Comparison of ENCODE assay signal across 8 mouse cellular contexts in genomic region chr11:54866119-54867048, GRCm38 (mm10). TPM values are rescaled to one million over a fixed set of nuclear protein-coding genes. Genes with fewer than 3 reads are reported as not detected.
DNase-seq lines count a peak whose midpoint lies in the region; ATAC-seq and TF ChIP-seq lines count a peak whose summit lies in the region.

Gene Hint1, plus strand, starts transcription at chr11:54866383.

- H3K79me3 ChIP-seq in C2C12 (ENCODE audit: low read depth), result peaks cover 32% of the 10 kb centered on the region

- no peaks in the 10 kb centered on the region for H3K27me3 ChIP-seq in C2C12 (ENCODE audit: control insufficient read depth, insufficient read depth, insufficient read length)
- H3K27me3 ChIP-seq in heart, embryonic 10.5 days (ENCODE audit: insufficient read depth, poor library complexity, severe bottlenecking), result no peaks in the 10 kb centered on the region
- no peaks in the 10 kb centered on the region for H3K27me3 ChIP-seq in kidney, embryonic 15.5 days
- H3K27me3 ChIP-seq in limb, embryonic 15.5 days, result no peaks in the 10 kb centered on the region
- no peaks in the 10 kb centered on the region for H3K27me3 ChIP-seq in midbrain, postnatal 0 days (ENCODE audit: insufficient read depth, low read length)

- peak within 1 kb of the TSS; percentile 97 for H3K9ac ChIP-seq in kidney, embryonic 15.5 days
- peak within 1 kb of the TSS; percentile 92 for H3K9ac ChIP-seq in limb, embryonic 15.5 days
- peak within 1 kb of the TSS; percentile 98 for H3K9ac ChIP-seq in midbrain, postnatal 0 days (replicated peaks; ENCODE audit: low read length, poor library complexity, severe bottlenecking)

- under 1% methylated on average over 107 of the region's 107 CpGs for WGBS in heart, embryonic 10.5 days
- WGBS in kidney, embryonic 15.5 days, result under 1% methylated on average over 106 of the region's 107 CpGs
- WGBS in limb, embryonic 15.5 days, result under 1% methylated on average over 81 of the region's 107 CpGs
- WGBS in midbrain, postnatal 0 days, result under 1% methylated on average over 94 of the region's 107 CpGs

- ATAC-seq in kidney, embryonic 15.5 days (replicated peaks; ENCODE audit: low FRiP score), result peak; percentile 84
- peak; percentile 82 for ATAC-seq in limb, embryonic 15.5 days (ENCODE audit: insufficient number of reproducible peaks, low FRiP score, low TSS enrichment, low read depth)
- peak; percentile 84 for ATAC-seq in midbrain, postnatal 0 days (ENCODE audit: low FRiP score)

- TF ChIP-seq POLR2A in embryonic fibroblast, embryonic 13.5 days (IDR thresholded peaks at IDR 0.05; ENCODE audit: low read depth, low read length), result peak; percentile 91

- peak within 1 kb of the TSS; percentile 84 for H3K4me3 ChIP-seq in C2C12 (ENCODE audit: insufficient read depth, poor library complexity, severe bottlenecking)
- peak within 1 kb of the TSS; percentile 92 for H3K4me3 ChIP-seq in embryonic fibroblast, embryonic 13.5 days (ENCODE audit: insufficient read depth, low read length)
- peak within 1 kb of the TSS; percentile 92 for H3K4me3 ChIP-seq in heart, embryonic 10.5 days
- peak within 1 kb of the TSS; percentile 68 for H3K4me3 ChIP-seq in kidney, embryonic 15.5 days (replicated peaks)
- H3K4me3 ChIP-seq in limb, embryonic 15.5 days, result peak within 1 kb of the TSS; percentile 89
- H3K4me3 ChIP-seq in midbrain, postnatal 0 days (ENCODE audit: low read depth, low read length), result peak within 1 kb of the TSS; percentile 92

- peaks cover 15% of the 10 kb centered on the region; the same call in 1 of the 2 replicates for H3K4me1 ChIP-seq in embryonic fibroblast, embryonic 13.5 days (ENCODE audit: control insufficient read depth, insufficient read depth, low read length)
- H3K4me1 ChIP-seq in heart, embryonic 10.5 days, result peaks cover 20% of the 10 kb centered on the region
- peaks cover 41% of the 10 kb centered on the region for H3K4me1 ChIP-seq in kidney, embryonic 15.5 days
- H3K4me1 ChIP-seq in limb, embryonic 15.5 days, result peaks cover 11% of the 10 kb centered on the region
- peaks cover 8% of the 10 kb centered on the region; the same call in 1 of the 2 replicates for H3K4me1 ChIP-seq in midbrain, postnatal 0 days (ENCODE audit: insufficient read depth, low read length)

- DNase-seq in brain, adult 2 months (ENCODE audit: low read depth, low spot score), result peak; percentile 95
- DNase-seq in heart, embryonic 10.5 days (ENCODE audit: low spot score), result peak; percentile 93
- DNase-seq in midbrain, postnatal 0 days (ENCODE audit: low spot score), result peak; percentile 95
- peak; percentile 92 for DNase-seq in spleen, postnatal 10 days (ENCODE audit: low spot score in 2 of 2)

- H3K36me3 ChIP-seq in C2C12 (ENCODE audit: control insufficient read depth, insufficient read depth), result peaks cover 35% of the 10 kb centered on the region
- H3K36me3 ChIP-seq in heart, embryonic 10.5 days, result peaks cover 30% of the 10 kb centered on the region
- peaks cover 20% of the 10 kb centered on the region for H3K36me3 ChIP-seq in kidney, embryonic 15.5 days
- H3K36me3 ChIP-seq in limb, embryonic 15.5 days, result peaks cover 22% of the 10 kb centered on the region
- peaks cover 10% of the 10 kb centered on the region for H3K36me3 ChIP-seq in midbrain, postnatal 0 days (ENCODE audit: insufficient read depth, low read length)

- H3ac ChIP-seq in C2C12 (ENCODE audit: control insufficient read depth, insufficient read length, low read depth), result peak within 1 kb of the TSS; percentile 99

- peaks cover 44% of the 10 kb centered on the region for H3K79me2 ChIP-seq in C2C12 (ENCODE audit: control insufficient read depth, insufficient read depth)

- H3K9me3 ChIP-seq in heart, embryonic 10.5 days, result no peaks in the 10 kb centered on the region
- no peaks in the 10 kb centered on the region for H3K9me3 ChIP-seq in kidney, embryonic 15.5 days (replicated peaks)
- H3K9me3 ChIP-seq in limb, embryonic 15.5 days, result no peaks in the 10 kb centered on the region
- no peaks in the 10 kb centered on the region for H3K9me3 ChIP-seq in midbrain, postnatal 0 days (ENCODE audit: low read length)

- peak; percentile 19 for TF ChIP-seq CTCF in C2C12 (IDR thresholded peaks at IDR 0.05; ENCODE audit: control insufficient read depth, insufficient read depth, insufficient read length)
- no peak for TF ChIP-seq CTCF in embryonic fibroblast, embryonic 13.5 days (IDR thresholded peaks at IDR 0.05; ENCODE audit: borderline replicate concordance, insufficient read depth, low read length)
- peak; percentile 44 for TF ChIP-seq CTCF in midbrain, postnatal 0 days (IDR thresholded peaks at IDR 0.05)

- peak within 1 kb of the TSS; percentile 72 for H3K27ac ChIP-seq in embryonic fibroblast, embryonic 13.5 days (ENCODE audit: insufficient read depth, low read length)
- H3K27ac ChIP-seq in heart, embryonic 10.5 days, result peak within 1 kb of the TSS; percentile 98
- H3K27ac ChIP-seq in kidney, embryonic 15.5 days, result peak within 1 kb of the TSS; percentile 90
- H3K27ac ChIP-seq in limb, embryonic 15.5 days, result peak within 1 kb of the TSS; percentile 89
- peak within 1 kb of the TSS; percentile 89 for H3K27ac ChIP-seq in midbrain, postnatal 0 days (ENCODE audit: low read depth, low read length)

- peak within 1 kb of the TSS; percentile 65 for H3K4me2 ChIP-seq in kidney, embryonic 15.5 days
- H3K4me2 ChIP-seq in limb, embryonic 15.5 days, result peak within 1 kb of the TSS; percentile 53
- peak within 1 kb of the TSS; percentile 53 for H3K4me2 ChIP-seq in midbrain, postnatal 0 days (ENCODE audit: low read depth, low read length, poor library complexity, severe bottlenecking)

TF ChIP-seq in C2C12, 6 proteins besides CTCF, POLR2A, EP300 and RAD21:
- TF ChIP-seq MAX (IDR thresholded peaks at IDR 0.05), result peak; percentile 91
- TF ChIP-seq FOSL1 (IDR thresholded peaks at IDR 0.05; ENCODE audit: insufficient read depth, low read length, poor library complexity, severe bottlenecking), result no peak
TF ChIP-seq in C2C12: peak in this region for 1.

RNA-seq across cellular contexts. Expression of gene Hint1, which starts in this region (rescaled TPM):
- polyA plus RNA-seq in C2C12 (2012; fragmentation: generic; extraction: Trizol), result 1,165 TPM
- polyA plus RNA-seq in embryonic fibroblast, embryonic 13.5 days (2011; ENCODE audit: insufficient read length, low read depth, missing spikeins), result 330 and 372 TPM in 2 replicates
- 602 and 622 TPM in 2 replicates for polyA plus RNA-seq in heart, embryonic 10.5 days (2016; fragmentation: Nextera tagmentation; extraction: Ambion mirVana)
- 683 and 778 TPM in 2 replicates for polyA plus RNA-seq in kidney, embryonic 15.5 days (2015; fragmentation: Nextera tagmentation; extraction: Ambion mirVana)
- polyA plus RNA-seq in limb, embryonic 15.5 days (2015; fragmentation: Nextera tagmentation; extraction: Ambion mirVana), result 450 and 535 TPM in 2 replicates
- 475 and 586 TPM in 2 replicates for total RNA-seq in midbrain, postnatal 0 days (2014; rRNA removed)
- polyA plus RNA-seq in midbrain, postnatal 0 days (2015; fragmentation: Nextera tagmentation; extraction: Ambion mirVana), result 1,006 and 1,130 TPM in 2 replicates

Comparison
In these comparisons a context has a peak if more than half of its experiments do, and no peak if none do; other contexts are left out.
1. Peak in every context shown above with its lines: DNase-seq, ATAC-seq, H3K4me3 ChIP-seq and H3K27ac ChIP-seq.